Mouse (Mus musculus) A20 (cell line): ENCODE measurements around the gene Pcmt1.

Experiments
- DNase-seq: peaks from one replicate; pipeline ENCODE4 v3.0.0-alpha.2; 2011; ENCODE audit warnings: low read depth, low spot score

Gene Pcmt1

DNA sequence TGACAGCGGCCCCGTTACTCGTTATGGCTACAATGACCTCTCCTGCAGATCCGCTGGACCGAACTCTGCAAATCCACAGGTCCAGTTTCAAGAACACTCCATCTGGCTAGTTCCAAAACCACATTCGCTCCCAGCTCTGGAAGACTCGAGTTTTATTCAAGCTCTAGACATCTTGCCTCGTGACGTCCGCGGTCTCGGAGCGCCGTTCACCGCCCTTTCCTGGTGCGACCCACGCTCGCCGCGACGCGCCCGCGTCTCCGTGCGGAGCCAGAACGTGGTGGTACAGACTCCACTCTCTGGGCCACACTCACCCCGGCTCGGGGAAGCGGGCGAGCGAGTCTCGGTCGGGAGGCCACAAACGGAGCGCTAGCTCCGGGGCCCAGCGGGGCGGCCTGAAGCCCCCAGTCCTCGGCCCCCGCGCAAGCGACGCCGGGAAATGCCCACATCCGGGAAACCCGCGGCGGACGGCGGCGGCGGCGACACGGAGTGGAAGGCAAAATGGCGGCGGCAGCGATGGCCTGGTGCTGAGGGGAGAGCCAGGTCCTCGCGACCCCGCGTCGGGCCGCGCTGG is at the start of gene Pcmt1, which contains the start of gene Lats1:
Gene Pcmt1, minus strand, starts transcription at position 406 of the 571 bp plus-strand sequence.
Gene Lats1, plus strand, starts transcription at position 484 of the 571 bp plus-strand sequence.
- DNase-seq: peak; percentile 88

DNA sequence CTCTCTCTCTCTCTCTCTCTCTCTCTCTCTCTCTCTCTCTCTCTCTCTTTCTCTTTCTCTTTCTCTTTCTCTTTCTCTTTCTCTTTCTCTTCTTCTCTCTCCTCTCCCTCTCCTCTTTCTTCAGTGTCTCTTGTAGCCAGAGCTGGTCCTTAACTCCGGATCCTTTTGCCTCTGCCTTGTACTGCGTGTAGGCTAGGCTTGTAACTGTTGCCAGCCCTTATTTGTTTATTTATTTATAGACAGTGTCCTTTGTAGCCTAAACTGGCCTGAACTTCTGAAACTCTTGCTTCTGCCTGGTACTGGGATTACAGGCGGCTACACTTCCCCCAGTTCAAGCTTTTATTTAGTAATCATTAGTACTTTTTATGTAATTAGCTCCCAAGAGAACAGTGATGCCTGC is 46.1 kb upstream of the Pcmt1 start:
- peak; percentile 55 for DNase-seq

DNA sequence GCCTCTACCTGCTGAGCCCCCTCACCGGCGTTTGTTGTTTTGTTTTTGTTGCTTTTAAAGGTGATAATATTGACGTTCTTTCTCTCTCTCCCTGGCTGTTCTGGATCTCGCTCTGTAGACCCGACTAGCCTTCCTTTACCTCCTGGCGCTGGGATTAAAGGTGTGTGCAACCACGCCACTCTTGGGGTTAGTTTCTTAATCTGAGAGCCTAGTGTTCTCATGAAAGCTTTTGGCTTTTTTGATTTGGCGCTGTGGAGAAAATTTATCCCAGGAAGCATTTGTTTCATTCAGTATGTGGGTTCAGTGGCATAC is 45.5 kb upstream of the Pcmt1 start:
- DNase-seq: peak; percentile 58

DNA sequence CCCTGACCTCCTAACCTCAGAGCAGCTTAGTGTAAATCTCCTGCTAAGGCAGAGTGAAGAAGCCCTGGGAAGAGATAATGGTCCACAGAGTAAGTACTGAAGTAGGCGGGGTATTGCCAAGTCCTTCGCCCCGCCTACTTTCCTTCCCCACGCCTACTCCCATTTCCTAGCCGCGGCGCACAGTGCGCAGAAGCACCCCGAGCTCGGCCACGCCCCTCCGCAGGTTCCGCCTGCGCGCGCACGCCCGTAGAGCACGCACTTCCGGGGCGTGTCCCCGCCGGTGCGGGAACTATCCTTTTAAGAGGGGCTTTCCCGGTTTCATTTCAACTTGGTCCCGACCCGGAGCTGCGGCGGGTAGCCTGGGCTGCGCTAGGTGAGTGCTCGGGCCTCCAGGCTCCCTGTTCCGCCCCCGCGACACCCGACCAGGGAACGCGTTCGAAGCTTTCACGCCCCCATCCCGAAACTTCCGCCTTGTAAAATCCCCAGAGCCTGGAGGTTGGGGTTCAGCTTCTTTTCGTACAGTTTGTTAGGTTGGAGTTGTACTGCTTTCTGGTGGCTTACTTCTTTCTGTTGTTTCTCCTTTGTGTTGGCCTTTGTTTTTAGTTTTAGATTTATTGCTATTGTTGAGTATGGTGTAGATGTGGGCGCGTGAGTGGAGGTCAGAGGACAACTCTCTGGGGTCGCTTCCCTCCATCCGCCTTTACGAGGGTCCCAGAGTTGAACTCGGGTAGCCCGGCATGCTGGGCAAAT is 45.0 kb upstream of the Pcmt1 start, which contains the start of gene Katna1:
Gene Katna1, plus strand, starts transcription at position 250 of the 750 bp plus-strand sequence.
- DNase-seq: peak; percentile 99

DNA sequence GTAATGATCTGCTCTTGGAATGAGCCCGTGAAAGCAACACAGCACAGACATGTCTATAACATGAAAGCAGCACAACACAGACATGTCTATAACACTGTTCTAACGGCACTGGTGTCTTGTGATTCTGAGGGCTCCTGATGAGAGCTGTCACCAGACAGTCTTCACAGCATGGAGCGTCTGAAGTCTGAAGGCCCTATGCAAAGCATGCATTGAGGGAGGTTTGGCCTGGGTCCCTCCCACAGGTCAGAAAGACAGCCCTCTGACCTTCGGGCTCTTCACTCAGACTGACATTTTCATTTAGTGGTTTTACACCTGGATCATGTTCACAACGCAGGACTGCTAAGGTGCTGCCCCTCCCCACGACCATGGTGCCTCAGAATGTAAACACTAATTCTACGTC is 34.1 kb upstream of the Pcmt1 start:
- no peak for DNase-seq

DNA sequence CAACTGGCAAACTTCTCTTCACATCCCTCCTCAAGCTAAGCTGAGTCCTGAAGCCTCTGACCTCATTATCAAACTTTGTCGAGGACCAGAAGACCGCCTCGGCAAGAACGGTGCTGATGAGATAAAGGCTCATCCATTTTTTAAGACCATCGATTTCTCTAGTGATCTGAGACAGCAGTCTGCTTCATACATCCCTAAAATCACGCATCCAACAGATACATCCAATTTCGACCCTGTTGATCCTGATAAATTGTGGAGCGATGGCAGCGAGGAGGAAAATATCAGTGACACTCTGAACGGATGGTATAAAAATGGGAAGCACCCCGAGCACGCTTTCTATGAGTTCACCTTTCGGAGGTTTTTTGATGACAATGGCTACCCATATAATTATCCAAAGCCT is 31.6 kb upstream of the Pcmt1 start:
- DNase-seq: no peak

DNA sequence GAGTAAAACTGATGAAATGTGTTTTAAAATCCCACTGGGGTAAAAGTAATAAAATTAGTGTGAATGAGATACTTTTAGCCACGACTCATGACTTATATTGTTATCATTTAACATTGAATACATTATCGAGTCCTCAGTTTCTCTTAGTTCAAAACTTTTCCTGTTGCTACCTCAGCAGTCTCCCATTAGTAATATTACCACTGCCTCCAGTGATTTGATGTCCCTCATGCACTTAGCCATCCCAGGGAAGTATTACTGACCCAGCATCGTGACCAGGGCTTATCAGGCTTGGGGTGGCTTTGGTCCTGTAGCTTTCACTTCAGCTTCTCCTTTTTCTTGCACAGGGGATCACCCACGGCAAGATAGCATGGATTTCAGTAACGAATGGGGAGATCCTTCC is 29.2 kb upstream of the Pcmt1 start:
- DNase-seq: no peak

DNA sequence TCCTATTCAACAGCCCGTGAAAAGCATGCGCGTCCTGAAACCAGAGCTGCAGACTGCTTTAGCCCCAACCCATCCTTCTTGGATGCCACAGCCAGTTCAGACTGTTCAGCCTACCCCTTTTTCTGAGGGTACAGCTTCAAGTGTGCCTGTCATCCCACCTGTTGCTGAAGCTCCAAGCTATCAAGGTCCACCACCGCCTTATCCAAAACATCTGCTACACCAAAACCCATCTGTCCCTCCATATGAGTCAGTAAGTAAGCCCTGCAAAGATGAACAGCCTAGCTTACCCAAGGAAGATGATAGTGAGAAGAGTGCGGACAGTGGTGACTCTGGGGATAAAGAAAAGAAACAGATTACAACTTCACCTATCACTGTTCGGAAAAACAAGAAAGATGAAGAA is 21.6 kb upstream of the Pcmt1 start:
- no peak for DNase-seq

DNA sequence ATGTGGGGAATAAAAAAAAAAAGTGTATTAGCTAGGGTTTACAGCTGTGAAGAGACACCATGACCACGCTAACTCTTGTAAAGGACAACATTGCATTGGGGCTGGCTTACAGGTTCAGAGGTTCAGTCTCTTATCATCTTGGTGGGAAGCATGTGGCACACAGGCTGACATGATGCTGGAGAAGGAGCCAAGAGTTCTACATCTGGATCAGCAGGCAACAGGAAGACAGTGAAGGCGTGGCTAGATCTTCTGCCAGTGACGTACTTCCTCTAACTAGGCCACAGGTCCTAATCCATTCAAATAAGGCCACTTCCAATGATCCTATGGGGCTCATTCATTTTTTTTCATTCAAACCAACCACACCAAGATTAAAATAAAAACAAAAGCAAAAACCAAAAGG is 19.2 kb upstream of the Pcmt1 start:
- no peak for DNase-seq

DNA sequence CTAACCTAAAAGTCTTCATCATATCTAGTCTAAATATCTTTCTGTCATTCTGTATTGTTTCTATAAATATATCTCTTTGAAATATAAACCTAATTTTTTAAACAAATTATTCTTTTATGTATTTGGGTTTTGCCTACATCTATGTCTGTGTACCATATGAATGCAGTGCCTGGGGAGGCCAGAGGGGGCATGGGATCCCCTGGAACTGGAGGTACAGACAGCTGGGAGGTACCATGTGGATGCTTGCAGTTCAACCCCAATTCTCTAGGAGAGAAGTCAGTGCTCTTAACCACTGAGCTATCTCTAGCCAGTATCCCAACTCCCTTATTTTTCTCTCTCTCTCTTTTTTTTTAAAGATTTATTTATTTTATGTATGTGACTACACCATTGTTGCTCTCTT is 14.3 kb upstream of the Pcmt1 start:
- DNase-seq: peak; percentile 58

DNA sequence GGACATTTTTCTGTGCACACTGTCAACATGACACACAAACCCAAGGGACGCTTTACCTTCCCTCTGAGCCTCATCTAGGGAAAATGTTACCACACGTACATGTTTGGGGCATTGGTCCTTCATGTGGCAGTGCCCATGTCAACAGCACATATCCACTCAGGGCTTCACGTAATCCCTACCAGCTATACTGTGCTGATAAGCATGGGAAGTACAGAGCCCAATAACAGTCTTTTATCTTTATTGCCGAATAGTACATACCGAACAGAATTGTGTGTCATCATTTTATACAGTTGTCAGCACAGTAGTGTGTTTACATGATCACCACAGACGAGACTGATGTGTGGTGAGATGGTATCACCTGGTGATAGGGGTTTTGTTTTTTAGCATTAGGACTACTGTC is 6.0 kb upstream of the Pcmt1 start:
- DNase-seq: no peak

DNA sequence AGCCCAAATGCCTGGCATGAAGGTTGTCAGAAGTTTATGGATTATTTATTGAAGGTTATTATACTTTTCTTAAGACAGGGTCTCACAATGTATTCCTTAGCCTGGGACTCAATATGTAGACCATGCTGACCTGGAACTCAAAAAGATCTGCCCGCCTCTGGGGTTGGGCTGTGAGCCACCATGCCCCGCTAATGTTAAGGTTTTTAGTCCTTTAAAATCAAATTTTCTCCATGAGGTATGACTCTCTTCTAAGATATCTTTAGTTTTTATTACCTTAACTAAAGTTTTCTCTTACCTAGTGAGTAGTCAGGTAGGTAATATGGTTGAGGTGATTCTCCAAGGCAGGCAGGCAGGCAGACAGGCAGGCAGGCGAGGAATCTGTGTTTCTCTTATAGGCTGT is 1.3 kb upstream of the Pcmt1 start:
- DNase-seq: peak; percentile 33

DNA sequence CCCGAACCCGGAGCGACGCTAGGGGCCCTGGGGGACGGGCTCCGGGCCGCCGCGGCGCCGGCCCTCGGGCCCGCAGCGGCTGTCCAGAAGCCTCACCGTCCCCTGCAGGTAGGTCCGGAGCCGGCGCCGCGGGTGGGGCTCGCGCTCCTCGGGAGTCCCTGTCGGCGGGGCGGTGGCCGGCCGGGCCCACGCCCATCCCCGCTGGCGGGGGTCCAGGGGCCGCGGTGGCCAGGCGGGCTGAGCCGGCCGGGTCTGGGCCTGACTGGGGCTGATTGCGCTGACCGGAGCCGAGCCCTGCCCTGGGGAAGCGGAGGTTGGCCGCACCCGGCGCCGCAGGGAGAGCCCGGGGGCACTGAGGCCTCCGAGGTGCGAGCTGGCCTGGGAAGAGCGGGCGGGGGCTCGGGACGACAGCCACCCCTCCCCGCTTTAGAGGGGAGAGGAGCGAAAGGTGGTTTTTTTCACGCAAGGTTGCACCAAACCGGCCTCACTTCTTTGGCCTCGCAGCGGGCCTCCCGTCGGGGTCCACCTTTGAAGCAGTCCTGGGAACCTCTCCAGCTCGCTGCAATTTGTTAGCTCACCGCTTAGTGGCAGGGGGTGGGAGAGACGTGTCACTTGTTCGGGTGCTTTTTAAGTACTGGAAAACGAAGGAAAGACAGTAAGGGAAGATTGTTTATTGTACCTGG is 548 bp upstream of the Pcmt1 start:
- DNase-seq: peak; percentile 76

DNA sequence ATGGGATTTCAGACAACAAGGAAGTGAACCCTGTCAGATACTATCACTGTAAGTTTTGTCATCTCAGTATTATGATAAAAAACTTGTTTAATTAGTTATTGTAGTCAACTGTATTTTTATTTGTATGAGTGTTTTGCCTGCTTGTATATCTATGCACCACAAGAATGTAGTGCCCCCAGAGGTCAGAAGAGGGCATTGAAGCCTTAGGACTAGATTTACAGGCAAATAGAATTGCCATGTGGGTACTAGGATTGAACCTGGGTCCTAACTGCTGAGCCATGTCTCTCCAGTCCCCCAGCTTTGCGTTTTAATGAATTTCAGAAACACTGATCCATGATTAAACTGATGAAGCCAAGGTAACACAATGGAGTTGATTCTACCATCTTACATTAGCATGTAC is 7.3 kb downstream of the Pcmt1 start:
- peak; percentile 75 for DNase-seq

DNA sequence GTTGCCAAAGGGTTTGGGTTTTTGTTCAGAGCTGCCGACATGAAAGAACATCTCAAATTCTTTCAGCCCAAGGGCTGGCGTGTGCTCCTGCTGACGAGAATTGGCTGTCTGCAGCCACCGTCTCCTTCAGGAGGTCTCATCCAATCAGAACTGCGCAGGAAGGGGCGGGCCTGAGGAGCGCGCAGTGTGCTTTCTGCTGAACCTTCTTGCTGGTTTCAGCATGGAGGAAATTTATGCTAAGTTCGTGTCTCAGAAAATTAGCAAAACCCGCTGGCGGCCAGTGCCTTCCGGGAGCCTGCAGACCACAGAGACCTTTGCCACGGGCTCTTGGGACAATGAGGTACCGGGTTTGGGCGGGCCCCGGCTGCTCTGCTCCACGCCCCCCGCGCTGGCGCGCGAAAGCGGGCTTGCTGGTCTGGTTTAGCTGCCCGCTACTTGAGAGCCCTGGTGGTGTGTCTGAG is 13.6 kb downstream of the Pcmt1 start, which contains the start of gene Nup43:
Gene Nup43, plus strand, starts transcription at position 162 of the 461 bp plus-strand sequence.
- peak; percentile 93 for DNase-seq

DNA sequence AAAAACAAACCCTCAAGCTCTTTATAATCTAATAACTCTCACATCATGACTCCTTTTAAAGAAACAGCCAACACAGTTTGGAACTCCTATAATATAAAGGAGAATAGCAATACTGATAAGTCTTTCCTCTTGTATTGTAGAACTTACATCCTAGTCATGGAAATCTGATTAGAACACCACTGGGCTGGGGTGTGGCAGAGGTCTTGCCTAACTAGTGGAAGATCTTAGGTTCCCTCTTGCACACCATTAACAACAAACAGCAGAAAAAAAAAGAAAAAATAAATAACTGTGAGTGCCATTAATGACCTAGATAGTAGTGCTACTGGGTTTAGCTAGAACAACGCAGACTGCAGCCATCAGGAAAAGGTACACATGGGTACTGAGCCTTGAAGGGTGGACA is 16.0 kb downstream of the Pcmt1 start:
- DNase-seq: no peak

DNA sequence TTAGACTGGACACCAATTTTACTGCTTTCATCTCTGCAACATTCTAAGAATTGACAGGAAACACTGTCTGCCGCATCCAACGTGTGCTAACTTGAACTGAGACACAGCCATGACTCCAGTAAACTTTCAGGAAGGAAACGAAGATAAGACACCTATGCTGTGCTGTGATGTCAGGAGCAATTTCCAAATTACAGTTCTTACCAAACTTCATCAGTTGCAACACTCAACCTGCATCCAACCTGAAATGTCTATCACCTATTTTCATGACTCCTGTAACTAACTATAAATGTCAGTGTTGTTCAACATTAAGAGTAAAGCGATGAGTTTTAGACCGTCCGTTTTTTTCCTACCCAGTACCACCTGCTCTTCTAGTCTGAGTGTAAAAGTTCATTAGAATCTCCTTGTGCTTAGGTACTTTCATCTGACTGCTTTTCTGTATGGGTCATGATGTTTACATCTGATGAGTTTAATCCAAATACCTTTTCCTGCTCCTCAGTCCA is 16.9 kb downstream of the Pcmt1 start:
- peak; percentile 43 for DNase-seq

DNA sequence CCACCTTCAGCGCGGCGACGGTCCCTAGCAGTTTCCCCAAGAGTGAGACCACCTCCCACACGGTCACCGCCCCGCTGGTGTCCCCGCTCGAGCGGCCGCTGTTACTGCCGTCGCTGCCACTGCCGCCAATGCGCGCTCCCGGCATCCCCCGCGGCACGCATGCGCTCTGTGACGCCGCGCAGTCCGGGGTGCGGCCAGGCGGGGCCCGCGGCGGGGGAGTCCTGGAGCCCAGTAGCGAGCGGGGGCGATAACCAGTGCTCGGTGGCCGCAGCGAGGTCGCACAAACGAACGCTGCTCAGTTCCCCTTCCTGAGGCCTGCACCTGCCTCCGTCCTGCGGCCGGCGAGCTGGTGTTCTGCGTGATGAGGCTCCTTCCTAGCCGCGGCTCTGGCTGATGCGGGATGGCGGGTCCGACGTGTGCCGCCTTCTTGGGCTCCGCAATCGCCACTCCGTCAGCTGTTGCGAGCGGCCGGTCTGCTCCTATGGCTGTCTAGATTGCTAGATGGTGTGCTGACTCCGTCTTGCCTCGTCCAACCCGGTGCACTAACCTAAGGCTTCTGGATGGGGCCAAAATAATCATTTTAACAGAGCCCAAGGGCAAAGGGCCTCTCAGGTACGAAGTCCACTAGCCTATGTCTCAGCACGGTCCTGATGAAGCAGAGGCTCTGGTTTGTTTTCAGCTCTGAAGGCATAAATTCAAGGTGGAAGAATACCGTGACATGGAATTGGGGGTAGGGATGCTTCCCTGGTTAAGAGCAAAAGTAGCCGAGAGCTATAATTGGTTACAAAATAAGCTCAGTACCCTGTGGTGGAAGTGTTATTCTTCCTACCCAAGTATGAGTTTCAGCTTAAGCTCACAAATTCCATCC is 17.5 kb downstream of the Pcmt1 start:
- peak; percentile 93 for DNase-seq

DNA sequence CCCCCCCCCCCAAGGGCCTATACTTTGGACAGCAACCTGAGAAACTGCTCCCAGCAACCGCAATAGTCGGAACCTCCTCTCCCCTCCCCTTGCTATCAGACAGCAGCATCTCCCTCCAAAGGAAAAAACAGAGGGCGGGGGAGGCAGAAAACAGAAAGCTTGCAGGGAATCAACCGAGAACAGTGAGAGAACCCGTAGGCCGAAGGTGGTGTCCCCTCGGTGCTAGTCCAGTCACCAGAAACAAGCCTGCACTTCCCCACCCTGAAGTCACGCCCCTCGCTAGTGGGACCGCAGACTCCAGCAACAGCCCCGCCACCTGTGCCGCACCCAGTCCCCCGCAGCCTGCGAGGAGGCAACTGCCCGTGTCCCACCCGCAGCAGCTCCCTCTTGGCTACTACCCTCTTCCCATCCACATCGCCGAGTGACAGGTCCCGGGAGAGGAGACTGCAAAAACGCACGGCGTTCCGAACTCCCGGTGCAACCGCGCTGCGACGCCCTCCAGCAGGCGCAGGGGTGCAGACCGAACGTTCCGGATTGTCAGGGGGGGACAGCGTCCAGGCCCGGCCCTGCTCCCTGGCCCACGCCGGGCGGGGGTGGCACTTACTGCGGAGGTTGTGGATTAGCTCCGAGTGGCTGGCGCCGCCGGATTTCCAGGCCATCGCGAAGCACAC is 18.3 kb downstream of the Pcmt1 start:
- DNase-seq: peak; percentile 90

DNA sequence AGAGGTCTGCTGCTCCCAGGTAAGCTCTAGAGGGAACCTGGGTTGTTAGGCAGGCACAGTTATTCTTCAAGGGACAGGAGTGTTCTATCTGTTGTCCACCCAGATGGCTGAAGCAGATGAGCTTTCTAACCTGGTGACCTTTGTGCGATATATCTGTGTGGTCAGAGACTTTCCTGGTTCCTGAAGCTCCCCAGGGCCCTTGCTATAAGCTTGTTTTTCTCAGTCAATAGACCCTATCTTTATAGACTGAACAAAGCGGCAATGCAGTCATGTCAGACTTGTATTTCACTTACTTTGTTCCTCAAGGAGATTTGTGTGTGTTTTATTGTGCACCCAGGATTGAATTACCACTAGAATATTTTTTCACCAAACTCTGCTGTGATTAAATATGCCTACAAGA is 29.9 kb downstream of the Pcmt1 start:
- DNase-seq: no peak

DNA sequence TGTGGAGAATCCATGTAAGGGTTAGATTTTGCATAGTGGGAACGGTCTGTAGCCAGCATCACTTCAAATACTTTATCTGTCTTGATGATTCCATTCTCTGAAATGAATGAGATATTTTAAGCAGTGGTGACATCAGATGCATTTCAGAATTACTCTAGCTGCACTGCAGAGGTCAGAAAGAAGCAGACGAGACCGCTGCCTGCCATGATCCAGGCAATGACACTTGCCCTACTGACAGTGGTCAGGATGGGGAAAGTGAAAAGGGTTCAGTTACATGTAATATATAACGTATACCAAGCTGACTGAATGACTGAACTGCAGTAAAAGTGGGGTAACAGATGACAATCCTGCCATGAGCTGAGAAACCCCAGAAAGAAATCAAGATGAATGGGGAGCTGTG is 31.9 kb downstream of the Pcmt1 start:
- no peak for DNase-seq
